Mouse (Mus musculus) right cerebral cortex, postnatal 14 days (tissue): ENCODE measurements at regions not wholly inside any gene's neighbourhood (a gene's known extent, or its start where the extent isn't known, plus 50 kb on each side); places are given as distances from the start of the nearest gene placed in this dataset.
"Not testable (repeated sequence)": the region's sequence is repeated elsewhere in the genome, so short reads cannot be mapped to it uniquely, and the experiment has no call there.

Source experiments
- DNase-seq: peaks from one replicate; pipeline ENCODE4 v3.0.0; 2022

DNA sequence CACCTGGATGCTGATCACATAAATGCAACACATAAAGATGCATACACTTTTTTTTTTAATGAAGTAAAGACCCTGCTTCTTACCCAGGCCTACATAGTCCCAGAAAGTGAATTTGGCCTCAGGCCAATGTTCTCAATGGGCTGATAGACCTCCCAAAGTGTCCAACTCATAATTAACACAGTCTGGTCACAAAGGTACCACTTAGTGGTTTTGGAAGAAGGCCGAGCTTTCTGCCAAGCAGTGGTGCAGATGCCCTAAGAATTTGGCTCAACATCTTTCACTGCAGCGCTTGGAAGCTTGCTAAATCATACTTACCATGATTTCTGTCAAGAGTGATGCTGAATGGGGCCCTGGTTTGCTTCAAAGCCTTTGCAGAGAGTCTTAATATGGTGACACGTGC lies 706.4 kb upstream of the Rag2 start:
- no peak for DNase-seq

DNA sequence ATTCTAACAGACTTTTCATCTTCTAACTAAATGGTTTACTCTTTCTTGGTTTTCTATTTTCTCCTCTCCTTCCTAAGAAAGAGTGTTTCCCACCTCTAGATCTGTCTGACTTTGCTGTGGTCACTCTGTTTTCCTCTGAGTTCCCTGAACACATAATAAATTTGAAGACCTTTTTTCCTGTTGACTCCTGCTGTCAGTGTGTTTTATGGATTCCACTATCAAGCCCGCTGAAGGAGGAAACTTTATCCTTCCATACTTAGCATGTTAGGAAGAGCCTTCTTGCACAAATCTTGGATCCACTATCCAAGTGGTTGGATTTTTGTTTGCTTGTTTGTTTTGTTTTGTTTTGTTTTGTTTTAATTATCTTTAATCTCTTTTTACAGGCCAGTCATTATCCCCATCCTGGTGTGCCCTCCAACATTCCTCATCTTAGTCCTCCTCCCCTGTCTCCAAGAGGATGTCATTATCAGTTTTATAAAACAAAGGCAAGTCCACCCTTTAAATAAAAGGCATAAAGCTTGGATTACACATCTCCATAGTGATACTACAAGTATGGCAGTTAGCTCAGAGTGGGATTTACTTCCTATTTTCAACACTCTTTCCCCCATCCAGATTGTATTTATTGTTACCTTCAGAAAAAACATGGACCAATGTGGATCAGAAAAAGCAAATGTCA lies 704.8 kb upstream of the Rag2 start:
- DNase-seq = no peak

DNA sequence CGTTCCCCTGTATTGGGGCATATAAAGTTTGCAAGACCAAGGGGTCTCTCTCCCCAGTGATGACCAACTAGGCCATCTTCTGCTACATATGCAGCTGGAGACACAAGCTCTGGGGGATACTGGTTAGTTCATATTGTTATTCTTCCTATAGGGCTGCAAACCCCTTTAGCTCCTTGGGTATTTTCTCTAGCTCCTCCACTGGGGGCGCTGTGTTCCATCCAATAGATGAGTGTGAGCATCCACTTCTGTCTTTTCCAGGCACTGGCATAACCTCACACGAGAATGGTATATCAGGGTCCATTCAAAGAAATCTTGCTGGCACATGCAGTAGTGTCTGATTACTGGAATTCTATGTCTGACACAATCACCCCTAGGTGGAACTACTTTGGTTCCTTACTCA lies 675.9 kb upstream of the Rag2 start:
- DNase-seq = not testable (repeated sequence)

DNA sequence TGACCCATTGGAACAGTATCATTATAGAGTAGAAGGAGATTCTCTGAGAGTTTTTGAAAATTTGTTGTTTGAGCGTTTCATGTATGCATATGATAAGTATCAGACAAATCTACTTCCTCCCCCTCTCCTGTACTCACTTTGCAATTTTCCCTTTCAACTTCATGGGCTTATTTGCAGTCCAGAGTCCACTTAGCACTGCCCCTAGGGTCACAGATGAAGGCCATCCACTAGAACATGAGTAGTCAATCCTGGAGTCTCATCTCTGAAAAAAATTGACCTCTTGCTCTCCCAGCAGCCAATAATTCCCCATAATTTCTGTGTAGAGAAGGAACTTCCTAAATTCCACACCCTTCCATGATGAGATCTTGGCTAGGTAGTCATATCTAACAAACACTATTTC lies 665.1 kb upstream of the Rag2 start:
- no peak for DNase-seq

DNA sequence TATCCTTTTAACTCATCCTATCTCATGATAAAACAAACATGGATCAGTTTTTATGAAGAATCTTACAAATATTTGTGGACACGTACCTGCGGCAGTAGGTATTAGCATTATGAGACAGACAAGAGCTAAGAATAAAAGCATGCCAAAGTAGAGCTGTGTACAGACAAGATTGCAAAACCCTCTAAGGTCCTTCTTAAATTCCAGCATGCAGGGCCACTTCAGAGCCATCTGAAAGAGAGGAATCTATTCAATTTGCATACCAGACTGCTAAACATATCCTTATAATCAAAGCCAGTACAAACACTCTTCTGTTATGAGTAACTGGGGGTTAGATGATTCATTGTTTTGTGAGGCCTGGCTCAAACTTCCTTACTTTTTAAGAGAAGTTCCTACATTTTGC lies 659.9 kb upstream of the Rag2 start:
- DNase-seq = no peak

DNA sequence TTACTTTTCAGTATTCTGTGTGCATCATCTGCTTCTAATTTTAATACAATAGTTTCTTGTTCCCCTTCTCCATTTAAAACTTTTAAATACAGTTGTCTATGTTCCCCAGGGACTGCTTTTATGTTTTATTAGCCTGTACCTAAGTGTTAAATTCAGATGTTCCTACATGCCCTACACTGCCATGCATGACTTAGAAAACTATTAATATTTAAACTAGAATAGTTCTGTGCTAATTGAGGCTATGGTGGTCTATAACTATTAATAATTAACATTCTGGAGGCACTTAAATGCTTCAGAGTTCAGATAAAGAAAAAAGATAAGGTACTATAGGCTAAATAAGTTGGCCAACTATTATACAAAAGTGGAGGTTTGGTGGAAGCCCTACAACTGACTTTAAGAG lies 647.3 kb upstream of the Rag2 start:
- no peak for DNase-seq

DNA sequence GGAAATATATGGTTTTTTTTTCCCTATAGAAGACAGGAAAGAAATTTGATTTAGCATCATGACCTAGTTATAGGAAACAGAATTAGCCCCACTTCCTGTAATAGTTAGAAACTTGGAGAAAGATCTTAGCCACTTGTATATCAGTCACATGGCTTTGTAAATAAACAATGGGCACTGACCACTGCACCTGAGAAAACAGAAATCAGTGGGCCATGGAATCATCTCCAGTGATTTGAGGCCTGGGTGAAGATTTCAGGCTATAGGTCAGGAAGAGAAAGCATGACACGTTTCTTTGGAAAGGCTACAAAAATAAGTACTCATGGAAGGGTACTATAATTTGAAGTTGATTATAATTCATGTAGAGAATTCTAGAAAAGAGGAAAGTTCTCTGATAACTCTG lies 642.2 kb upstream of the Rag2 start:
- DNase-seq = no peak

DNA sequence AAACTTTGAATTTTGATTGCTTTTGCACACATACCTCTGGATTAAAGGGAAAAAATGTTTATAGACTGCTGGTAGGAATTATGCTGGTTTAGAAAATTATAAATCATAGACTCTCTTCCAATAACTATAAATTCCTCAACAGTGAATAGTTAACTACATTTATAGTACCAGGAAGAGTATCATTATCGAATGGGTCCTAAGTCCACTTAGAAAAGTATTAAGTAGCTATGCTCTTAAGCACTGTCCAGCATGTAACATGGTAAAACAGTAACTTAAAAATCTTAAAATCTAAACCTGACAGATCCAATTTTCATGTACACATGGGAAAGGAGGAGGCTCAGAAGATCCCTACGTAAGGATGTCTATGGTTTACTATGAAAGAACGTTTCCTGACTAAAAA lies 609.2 kb upstream of the Rag2 start:
- no peak for DNase-seq

DNA sequence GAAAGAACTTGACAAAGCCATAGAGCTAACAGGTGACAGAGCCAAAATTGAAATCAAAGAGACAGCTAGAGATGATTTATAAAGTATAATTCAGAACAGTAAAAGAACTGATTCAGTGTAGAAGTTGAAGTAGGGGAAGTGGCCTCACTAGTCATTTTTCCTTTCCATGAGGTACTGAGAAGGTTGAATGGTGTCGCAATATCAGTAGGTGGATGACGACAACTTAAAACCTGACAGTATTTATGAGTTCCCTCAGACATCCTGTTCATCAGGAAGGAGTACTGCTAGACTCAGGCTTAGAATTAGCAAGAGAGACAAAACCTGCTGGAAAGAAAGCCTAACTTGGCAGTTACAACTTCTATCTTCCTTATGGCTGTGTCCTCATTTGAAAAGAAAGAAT lies 605.1 kb upstream of the Rag2 start:
- DNase-seq = no peak

DNA sequence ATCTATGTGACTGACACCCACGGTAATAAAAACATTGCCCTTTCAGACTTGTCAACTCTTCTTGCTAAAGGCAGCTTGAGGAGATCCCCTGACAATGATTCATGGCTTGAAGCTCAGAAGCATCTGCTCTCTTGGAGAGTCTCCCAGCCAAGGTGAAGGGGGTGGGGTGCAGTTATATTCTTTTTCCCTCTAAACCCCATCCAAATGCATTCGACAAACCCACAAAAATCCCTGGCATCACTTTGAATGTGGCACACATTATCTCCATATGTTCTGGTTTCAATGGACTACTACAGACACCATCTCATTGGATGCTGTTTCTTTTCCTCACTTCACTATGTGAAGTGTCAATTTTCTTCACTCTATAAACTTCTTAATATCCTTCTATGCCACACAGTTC lies 603.0 kb upstream of the Rag2 start:
- DNase-seq = no peak

DNA sequence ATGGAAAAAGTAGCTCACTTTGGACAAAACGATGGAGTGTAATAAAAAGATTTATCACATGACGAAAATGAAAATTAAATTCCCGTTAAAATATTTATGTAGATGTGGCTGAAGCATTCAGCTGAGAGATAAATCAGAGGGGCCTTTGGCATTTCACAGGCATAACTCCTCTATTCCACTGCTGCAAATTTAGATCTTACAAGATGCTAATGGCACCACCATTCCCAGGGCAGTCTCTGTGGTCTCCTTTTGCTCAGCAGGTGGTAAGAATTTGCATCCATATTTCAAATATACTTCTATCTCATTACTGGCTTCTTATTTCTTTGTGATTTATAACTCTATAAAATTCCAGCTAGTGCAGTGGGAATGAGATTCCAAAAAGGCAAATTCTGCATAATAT lies 581.5 kb upstream of the Rag2 start:
- DNase-seq = no peak

DNA sequence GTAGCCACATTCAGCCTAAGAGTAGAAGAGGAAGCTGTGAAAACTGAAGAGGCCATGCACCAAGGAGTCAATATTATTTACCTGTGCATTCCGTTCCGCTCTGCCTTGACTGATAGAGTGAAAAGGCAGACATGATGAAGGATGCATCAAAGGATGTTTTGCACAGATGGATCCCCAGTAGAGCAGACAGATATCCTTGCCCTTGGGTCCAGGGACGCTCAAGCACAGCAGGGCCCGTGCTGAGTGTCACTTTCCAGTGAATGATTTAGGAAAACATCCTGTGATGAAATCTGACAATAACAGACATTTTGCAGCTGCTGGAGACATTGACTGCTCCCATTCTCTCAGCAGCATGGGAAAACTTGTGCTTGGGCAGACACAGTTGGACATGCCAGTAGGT lies 561.6 kb upstream of the Rag2 start:
- DNase-seq = no peak

DNA sequence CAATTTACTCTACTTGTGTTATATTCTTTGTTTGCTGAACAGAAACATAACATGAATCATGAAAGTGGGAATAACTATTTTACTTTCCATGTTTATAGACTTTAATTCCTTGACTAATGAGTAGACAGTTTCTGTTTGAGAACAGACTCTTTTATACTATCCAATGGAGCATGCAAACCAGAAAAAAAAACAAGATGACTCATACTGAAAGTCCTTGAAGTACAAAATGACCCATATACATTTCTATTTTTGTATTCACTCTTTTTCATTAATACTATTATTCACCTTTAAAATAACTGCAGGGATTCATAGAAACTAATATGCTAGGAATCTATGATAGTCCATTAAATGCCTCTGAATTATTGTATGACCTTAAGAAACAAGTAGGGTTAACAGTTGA lies 549.5 kb upstream of the Rag2 start:
- no peak for DNase-seq

DNA sequence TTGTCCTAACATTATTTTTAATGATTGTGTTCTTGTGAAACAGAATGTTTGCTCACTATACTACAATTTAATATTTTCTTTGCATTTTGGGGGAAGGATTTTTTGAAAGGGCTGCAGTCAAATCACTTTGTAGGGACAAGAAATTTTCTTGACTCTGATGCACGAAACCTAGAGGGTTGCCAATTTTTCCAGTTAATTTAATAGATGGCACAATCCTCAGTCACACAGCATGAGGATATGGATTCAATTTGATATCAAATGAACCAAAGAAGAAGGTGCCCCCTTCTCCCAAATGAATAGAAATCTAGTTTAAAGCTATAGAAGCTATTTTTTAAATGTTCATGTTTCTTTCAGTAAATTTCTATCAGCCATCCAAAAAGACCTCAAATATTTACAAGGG lies 544.3 kb upstream of the Rag2 start:
- DNase-seq = no peak

DNA sequence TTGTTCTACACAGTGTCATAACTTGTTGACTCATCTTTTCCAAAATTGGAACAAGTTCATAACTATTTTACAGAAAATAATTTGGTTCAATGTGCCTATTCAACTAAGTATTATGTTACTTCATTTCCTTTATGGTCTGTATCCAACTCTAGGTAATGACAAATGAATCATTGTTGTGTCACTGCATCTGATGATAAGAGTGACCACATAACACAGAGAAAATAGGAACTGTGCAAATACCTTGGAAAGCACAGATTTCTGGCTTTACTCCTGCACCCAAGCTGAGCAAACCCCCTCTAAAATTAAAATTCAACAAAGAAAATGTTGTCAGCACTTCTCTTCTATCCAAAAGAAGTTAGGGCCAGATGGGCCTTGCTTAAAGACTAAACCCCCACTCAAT lies 540.7 kb upstream of the Rag2 start:
- DNase-seq = no peak

DNA sequence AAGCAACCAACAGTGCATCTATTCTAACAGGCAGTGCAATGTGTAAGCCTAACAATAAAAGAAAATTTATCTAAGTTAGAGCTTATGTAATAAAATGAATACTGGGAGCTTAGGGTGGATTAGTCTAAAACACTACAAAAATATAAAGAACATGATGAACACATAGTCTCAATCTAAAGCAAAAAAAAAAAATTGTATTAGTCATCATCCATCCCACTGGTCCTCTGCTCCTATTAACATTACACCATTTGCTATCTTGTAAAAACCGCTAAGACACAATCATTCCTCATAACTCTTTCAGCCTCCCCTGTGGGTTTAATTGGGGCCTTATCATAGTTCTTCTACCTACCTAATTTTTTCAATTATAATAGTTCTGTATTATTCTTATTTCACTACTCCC lies 539.9 kb upstream of the Rag2 start:
- DNase-seq = no peak

DNA sequence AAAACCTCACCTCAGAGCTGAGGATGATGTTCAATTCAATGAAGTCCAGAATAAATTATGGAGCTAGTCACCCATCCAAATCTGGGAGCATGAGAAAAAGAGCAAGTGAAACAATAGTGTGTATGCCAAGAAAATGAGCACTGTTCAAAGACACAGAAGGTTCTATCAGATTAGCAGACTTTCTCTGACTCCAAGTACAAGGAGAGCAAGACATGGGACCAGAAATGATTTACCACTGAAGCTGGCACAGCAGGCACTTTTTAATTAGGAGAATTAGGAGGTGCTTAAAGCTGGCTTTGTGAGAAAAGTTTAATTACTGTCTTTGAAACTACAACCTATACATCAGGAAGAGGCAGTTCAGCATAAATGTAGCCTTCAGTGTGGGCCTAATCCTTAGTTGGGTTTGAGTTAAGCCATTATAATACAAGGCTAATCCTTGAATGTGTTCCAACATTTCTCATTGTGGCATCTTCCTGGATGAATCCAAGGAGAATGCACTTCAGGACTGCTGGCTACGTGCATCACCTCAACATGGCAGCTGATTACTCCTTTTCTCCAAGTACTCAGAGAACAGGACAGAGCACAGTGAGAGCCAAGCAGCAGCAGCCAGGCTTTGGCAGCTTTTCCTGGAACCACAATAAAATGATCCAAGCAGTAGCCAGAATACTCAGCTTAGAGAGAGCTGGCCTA lies 517.2 kb upstream of the Rag2 start:
- DNase-seq = no peak

DNA sequence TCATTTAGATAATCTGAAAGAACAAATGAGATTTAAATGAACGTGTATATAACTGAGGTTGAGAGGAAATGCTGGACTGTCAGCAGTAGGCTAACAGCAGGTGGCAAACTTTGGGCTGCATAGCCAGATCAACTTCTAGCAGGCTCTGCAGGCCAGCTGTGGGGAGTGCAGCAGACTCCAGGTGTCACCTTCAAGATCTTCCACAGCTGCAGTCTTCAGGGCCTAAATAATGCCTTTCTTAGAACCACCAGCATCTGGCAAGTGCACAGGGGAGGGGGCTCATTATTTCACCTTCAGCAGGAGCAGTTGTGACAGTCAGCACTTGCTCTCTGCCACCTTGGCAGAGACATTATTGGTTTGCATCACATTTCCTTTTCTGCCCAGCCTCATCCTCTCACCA lies 487.7 kb upstream of the Rag2 start:
- DNase-seq = no peak

DNA sequence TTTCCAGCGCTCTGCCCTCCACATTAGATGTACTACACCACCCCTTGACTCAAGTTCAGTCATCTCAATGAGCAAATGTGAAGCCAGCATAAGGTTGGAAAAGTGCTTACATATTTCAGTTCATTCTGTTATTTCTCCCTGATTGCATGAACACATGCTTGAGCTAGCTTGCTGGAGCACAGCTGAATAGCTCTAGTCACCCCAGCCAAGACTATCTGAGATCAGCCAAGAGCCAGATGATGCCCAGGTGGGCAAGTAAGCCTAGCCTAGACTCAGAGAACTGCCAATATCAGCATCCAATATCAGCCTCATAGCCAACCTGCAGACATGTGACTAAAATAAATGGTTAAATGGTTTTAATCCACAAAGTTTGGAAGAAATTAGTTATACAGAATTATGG lies 484.6 kb upstream of the Rag2 start:
- no peak for DNase-seq

DNA sequence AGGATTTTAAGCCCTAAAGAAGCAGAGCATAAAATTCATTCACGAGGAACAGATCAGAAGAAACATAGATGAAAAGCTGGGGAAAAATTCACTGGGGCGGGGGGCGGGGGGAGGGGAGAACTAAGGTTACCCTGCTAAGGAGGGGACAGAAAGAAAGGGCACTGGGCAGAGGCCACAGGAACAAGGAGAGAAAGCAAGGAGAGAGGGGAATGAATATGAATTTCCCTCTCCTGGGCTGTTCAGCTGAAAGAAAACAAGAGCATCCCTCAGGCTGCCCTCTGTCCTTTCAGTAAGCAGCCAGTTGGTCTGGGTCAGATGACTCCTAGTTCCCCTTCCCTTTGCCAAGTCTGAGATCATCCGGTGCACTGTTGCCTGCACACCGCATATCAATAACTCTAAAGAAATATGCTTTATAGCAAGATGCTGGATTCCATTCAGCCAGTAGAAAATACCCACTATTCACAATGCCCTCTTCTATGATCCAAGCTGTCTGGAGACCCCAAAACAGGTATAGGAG lies 467.7 kb upstream of the Rag2 start:
- no peak for DNase-seq

DNA sequence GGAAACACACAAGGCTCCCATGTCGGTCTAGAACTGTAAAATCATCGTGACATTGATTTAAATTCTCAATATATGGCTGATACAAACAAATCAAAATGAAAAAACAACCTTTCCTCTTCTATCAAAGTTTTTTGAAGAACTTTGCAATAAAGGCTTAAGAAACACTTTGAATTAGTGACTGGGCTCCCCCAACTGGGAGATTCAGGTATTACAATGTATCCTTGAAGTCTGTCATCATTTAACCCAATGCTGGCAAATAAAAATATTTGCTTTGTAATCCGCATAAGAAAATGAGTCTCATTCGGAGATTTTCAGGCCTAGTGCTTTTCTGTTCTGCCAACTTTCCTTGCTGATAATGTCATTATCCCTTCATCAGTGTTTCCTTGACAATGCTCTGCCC lies 465.2 kb upstream of the Rag2 start:
- DNase-seq = peak; percentile 37

DNA sequence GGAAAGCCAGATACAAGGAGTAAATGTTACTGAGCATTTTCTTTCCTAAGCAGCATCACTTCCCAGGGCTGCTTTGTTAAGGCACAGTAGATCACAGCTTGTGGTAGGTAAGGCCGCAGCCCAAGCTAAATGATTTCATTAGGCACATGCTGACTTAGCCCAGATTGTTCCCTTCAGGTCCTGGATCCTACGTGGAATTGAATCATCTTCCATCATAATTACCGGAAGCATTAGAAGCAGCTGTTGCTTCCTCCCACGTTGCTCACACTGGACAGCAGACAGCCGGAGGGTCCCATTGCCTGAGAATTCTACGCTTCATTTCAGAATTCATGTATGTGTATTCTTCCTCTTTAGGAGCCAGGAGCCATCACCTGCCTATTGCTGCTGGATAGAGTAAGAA lies 458.6 kb upstream of the Rag2 start:
- no peak for DNase-seq

DNA sequence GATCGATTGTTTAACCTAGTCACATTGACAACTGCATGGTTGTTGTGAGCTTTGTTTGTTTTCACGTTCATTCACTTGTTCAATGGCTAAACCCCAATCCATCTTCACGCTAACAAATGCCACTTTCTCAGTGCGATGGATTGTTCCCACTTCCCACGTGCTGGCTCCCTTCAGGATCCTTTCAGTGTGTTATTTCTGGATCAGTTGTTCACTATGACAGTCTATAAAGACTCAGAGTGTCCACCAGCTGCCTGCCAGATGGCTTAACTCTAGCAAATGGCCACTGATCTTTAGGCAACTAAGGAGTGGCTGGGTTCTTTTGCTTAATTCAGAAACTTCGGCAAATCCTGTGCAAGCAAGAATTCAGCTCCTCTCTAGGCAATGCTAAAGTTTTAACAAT lies 451.7 kb upstream of the Rag2 start:
- DNase-seq = peak; percentile 8

DNA sequence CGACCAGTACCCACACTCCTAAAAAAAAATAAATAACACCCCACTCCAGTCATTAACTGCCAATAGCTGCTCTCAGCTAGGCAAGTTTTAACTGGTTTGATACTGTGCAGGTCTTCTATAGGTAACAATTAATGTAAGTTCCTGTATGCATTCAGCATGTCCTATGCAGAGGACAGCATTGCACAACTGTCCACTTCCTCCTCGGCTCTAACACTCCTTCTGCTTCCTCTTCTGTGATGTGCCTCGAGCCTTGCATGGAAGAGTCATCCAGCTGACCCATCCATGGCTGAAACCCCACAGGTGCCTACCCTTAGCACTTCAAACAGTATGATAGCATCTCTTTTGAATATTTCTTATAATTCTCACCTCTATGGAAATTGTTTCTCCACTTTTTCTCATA lies 449.4 kb upstream of the Rag2 start:
- DNase-seq = no peak

DNA sequence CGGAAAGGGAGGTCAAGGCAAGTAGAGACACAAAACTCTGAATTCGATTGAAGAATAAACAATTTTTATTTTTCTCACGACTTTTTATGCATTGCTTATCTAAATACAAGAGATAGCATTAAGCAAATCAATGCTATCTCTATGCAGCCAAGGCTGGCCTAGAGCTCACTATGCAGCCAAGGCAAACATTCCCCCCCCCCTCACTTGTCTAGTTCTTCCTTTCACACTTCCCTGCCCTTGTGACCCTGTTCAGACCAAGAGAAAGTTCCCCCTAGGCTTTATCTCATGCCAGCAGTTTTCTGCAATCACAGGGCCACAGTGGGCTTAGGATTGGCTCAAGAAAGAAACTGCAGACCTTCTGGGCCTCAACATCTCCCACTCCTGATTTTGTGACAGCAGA lies 417.9 kb upstream of the Rag2 start:
- no peak for DNase-seq
